Mouse (Mus musculus): ENCODE measurements at regions not wholly inside any gene's neighbourhood (a gene's known extent, or its start where the extent isn't known, plus 50 kb on each side); places are given as distances from the start of the nearest gene placed in this dataset.
"Not testable (repeated sequence)": the region's sequence is repeated elsewhere in the genome, so short reads cannot be mapped to it uniquely, and the experiment has no call there.

- Histone ChIP-seq H3K27ac (no peak overlapping the region), H3K27me3 (ENCODE audit: control insufficient read depth, insufficient read depth, low read length) (no peaks in the 10 kb centered on the region), H3K4me3 (no peak overlapping the region), H3K4me1 (ENCODE audit: control insufficient read depth, insufficient read depth, low read length) (no peaks in the 10 kb centered on the region), H3K36me3 (ENCODE audit: control insufficient read depth, insufficient read depth, low read length) (no peaks in the 10 kb centered on the region), H3K79me2 (replicated peaks; ENCODE audit: control insufficient read depth, insufficient read depth, low read length) (no peaks in the 10 kb centered on the region), H3K9ac (ENCODE audit: low read depth, low read length) (no peak overlapping the region)
- TF ChIP-seq CTCF (IDR thresholded peaks at IDR 0.05) = no peak
- 59% methylated on average over 2 of the region's 2 CpGs for WGBS
- no peak for DNase-seq
- intact Hi-C loops (cut with DNase I) = no loop called here
Measured at GRCm38 (mm10) chr1:105463819-105464614, 107.5 kb upstream of the Rnf152 start.

- Histone ChIP-seq H3K79me2 (replicated peaks; ENCODE audit: control insufficient read depth, insufficient read depth, low read length) (no peaks in the 10 kb centered on the region), H3K27me3 (ENCODE audit: control insufficient read depth, insufficient read depth, low read length) (no peaks in the 10 kb centered on the region), H3K9ac (ENCODE audit: low read depth, low read length) (no peak overlapping the region), H3K36me3 (ENCODE audit: control insufficient read depth, insufficient read depth, low read length) (no peaks in the 10 kb centered on the region), H3K27ac (no peak overlapping the region), H3K4me3 (no peak overlapping the region), H3K4me1 (ENCODE audit: control insufficient read depth, insufficient read depth, low read length) (no peaks in the 10 kb centered on the region)
- no peak for DNase-seq
- intact Hi-C loops (cut with DNase I) = no loop called here
- TF ChIP-seq POLR2A (IDR thresholded peaks at IDR 0.05; ENCODE audit: insufficient read depth, low read depth, low read length) (no peak), EP300 (IDR thresholded peaks at IDR 0.05; ENCODE audit: insufficient read depth, low read depth, low read length) (no peak), CTCF (IDR thresholded peaks at IDR 0.05) (no peak)
- WGBS = 88% methylated on average over 1 of the region's 1 CpGs
Measured at GRCm38 (mm10) chr1:105462695-105463094, 106.2 kb upstream of the Rnf152 start.

- intact Hi-C loops (cut with DNase I); H3K9ac ChIP-seq (ENCODE audit: low read depth, low read length): not testable (repeated sequence)
- 95% methylated on average over 13 of the region's 13 CpGs for WGBS
Measured at GRCm38 (mm10) chr1:105455783-105456182, 99.3 kb upstream of the Rnf152 start.

GRCm38 (mm10) chr1:105454687-105455086 lies 98.2 kb upstream of the Rnf152 start:
- no peaks in the 10 kb centered on the region for H3K79me2 ChIP-seq (replicated peaks; ENCODE audit: control insufficient read depth, insufficient read depth, low read length)
- intact Hi-C loops (cut with DNase I) = no loop called here
- WGBS = 66% methylated on average over 1 of the region's 1 CpGs
- no peak overlapping the region for H3K27ac ChIP-seq
- no peaks in the 10 kb centered on the region for H3K27me3 ChIP-seq (ENCODE audit: control insufficient read depth, insufficient read depth, low read length)
- no peak overlapping the region for H3K4me3 ChIP-seq
- no peak for TF ChIP-seq POLR2A (IDR thresholded peaks at IDR 0.05; ENCODE audit: insufficient read depth, low read depth, low read length)
- TF ChIP-seq EP300 (IDR thresholded peaks at IDR 0.05; ENCODE audit: insufficient read depth, low read depth, low read length) = no peak
- no peak for TF ChIP-seq CTCF (IDR thresholded peaks at IDR 0.05)
- no peak for DNase-seq
- H3K9ac ChIP-seq (ENCODE audit: low read depth, low read length) = no peak overlapping the region
- no peaks in the 10 kb centered on the region for H3K4me1 ChIP-seq (ENCODE audit: control insufficient read depth, insufficient read depth, low read length)
- H3K36me3 ChIP-seq (ENCODE audit: control insufficient read depth, insufficient read depth, low read length) = no peaks in the 10 kb centered on the region

More at GRCm38 (mm10) chr1:105455783-105456182, 99.3 kb upstream of the Rnf152 start:
- not testable (repeated sequence) for DNase-seq; H3K36me3 ChIP-seq (ENCODE audit: control insufficient read depth, insufficient read depth, low read length); H3K79me2 ChIP-seq (replicated peaks; ENCODE audit: control insufficient read depth, insufficient read depth, low read length); H3K27me3 ChIP-seq (ENCODE audit: control insufficient read depth, insufficient read depth, low read length); H3K4me3 ChIP-seq; H3K4me1 ChIP-seq (ENCODE audit: control insufficient read depth, insufficient read depth, low read length); H3K27ac ChIP-seq

- no peak overlapping the region for H3K4me3 ChIP-seq
- TF ChIP-seq EP300 (IDR thresholded peaks at IDR 0.05; ENCODE audit: insufficient read depth, low read depth, low read length) (no peak), CTCF (IDR thresholded peaks at IDR 0.05) (peak; percentile 51)
- H3K27me3 ChIP-seq (ENCODE audit: control insufficient read depth, insufficient read depth, low read length) = no peaks in the 10 kb centered on the region
- 47% methylated on average over 1 of the region's 1 CpGs for WGBS
- no peaks in the 10 kb centered on the region for H3K36me3 ChIP-seq (ENCODE audit: control insufficient read depth, insufficient read depth, low read length)
- H3K9ac ChIP-seq (ENCODE audit: low read depth, low read length) = no peak overlapping the region
- intact Hi-C loops (cut with DNase I) = loop anchor here (5.0 kb wide), 2 partner anchors 354 to 459 kb away; no protein-coding TSS in a partner anchor
- no peaks in the 10 kb centered on the region for H3K79me2 ChIP-seq (replicated peaks; ENCODE audit: control insufficient read depth, insufficient read depth, low read length)
- H3K4me1 ChIP-seq (ENCODE audit: control insufficient read depth, insufficient read depth, low read length) = no peaks in the 10 kb centered on the region
- H3K27ac ChIP-seq = no peak overlapping the region
- DNase-seq = no peak
Measured at GRCm38 (mm10) chr1:105446212-105446611, 89.7 kb upstream of the Rnf152 start.

- intact Hi-C loops (cut with DNase I) = no loop called here
- WGBS = 81% methylated on average over 5 of the region's 5 CpGs
Measured at GRCm38 (mm10) chr1:105443546-105443945, 87.0 kb upstream of the Rnf152 start.

More at GRCm38 (mm10) chr1:105443546-105443945, 87.0 kb upstream of the Rnf152 start:
- no peak for DNase-seq
- H3K27me3 ChIP-seq (ENCODE audit: control insufficient read depth, insufficient read depth, low read length) = no peaks in the 10 kb centered on the region
- H3K4me3 ChIP-seq = no peak overlapping the region
- H3K27ac ChIP-seq = no peak overlapping the region
- no peak overlapping the region for H3K9ac ChIP-seq (ENCODE audit: low read depth, low read length)
- no peaks in the 10 kb centered on the region for H3K4me1 ChIP-seq (ENCODE audit: control insufficient read depth, insufficient read depth, low read length)
- H3K79me2 ChIP-seq (replicated peaks; ENCODE audit: control insufficient read depth, insufficient read depth, low read length) = no peaks in the 10 kb centered on the region
- H3K36me3 ChIP-seq (ENCODE audit: control insufficient read depth, insufficient read depth, low read length) = no peaks in the 10 kb centered on the region
- no peak for TF ChIP-seq CTCF (IDR thresholded peaks at IDR 0.05)
- no peak for TF ChIP-seq EP300 (IDR thresholded peaks at IDR 0.05; ENCODE audit: insufficient read depth, low read depth, low read length)
- no peak for TF ChIP-seq POLR2A (IDR thresholded peaks at IDR 0.05; ENCODE audit: insufficient read depth, low read depth, low read length)
